Mouse (Mus musculus): ENCODE data around the gene Zfp536.

GRCm38 (mm10) chr7:37732741-37733140, 40.7 kb downstream of the Zfp536 start:
- TF ChIP-seq POLR2A (IDR thresholded peaks at IDR 0.05; ENCODE audit: insufficient read length, low read depth) (no peak), USF1 (IDR thresholded peaks at IDR 0.05; ENCODE audit: low read depth) (no peak), E2F4 (IDR thresholded peaks at IDR 0.05; ENCODE audit: insufficient read depth) (no peak), TCF12 (IDR thresholded peaks at IDR 0.05; ENCODE audit: insufficient read depth, poor library complexity, severe bottlenecking) (no peak), MYOG (IDR thresholded peaks at IDR 0.05; ENCODE audit: control insufficient read depth in 1 of 3, insufficient read depth in 1 of 3, insufficient read length in 2 of 3, low read depth in 2 of 3) (no peak), POLR2AphosphoS2 (IDR thresholded peaks at IDR 0.05; ENCODE audit: insufficient read length, low read depth) (no peak), MAX (IDR thresholded peaks at IDR 0.05; ENCODE audit: low read depth) (no peak), TCF3 (IDR thresholded peaks at IDR 0.05; ENCODE audit: insufficient read length, low read depth) (no peak), CEBPB (IDR thresholded peaks at IDR 0.05; ENCODE audit: insufficient read depth, poor library complexity, severe bottlenecking) (no peak)
